ENCODE assay signal across 18 mouse cellular contexts in genomic region chr1:69641986-69642385, GRCm38 (mm10).
"Had no signal": no experiment of that assay in that cellular context is flagged by ENCODE, and none has a peak within 500 bp of the region (broad histone marks: within the 10 kb centered on the region; RNA-seq: fewer than 3 reads in every experiment).

No protein-coding gene starts in this region.

- H3K4me3 ChIP-seq: midbrain, embryonic 10.5 days; midbrain, embryonic 12.5 days; myocyte; neural tube, embryonic 13.5 days; neural tube, embryonic 15.5 days had no signal

- ATAC-seq: midbrain, embryonic 16.5 days had no signal

- H3K9me3 ChIP-seq: midbrain, embryonic 10.5 days; midbrain, embryonic 12.5 days; neural tube, embryonic 13.5 days; neural tube, embryonic 15.5 days had no signal

- H3K27ac ChIP-seq: midbrain, embryonic 10.5 days; midbrain, embryonic 12.5 days; neural tube, embryonic 13.5 days; neural tube, embryonic 15.5 days had no signal

- H3K4me2 ChIP-seq: lung, embryonic 14.5 days; midbrain, embryonic 12.5 days; neural tube, embryonic 13.5 days; neural tube, embryonic 15.5 days had no signal

- DNase-seq: lung, adult 18-20 months; lung, embryonic 14.5 days; lung, postnatal 10 days; lung, postnatal 4 days; midbrain, embryonic 14.5 days; retina, postnatal 1 day; right cerebral cortex, adult 18-20 months; right cerebral cortex, postnatal 14 days; spleen, adult 18-20 months; thymus, adult 18-20 months; thymus, postnatal 14 days; thymus, postnatal 36 days had no signal

- H3K4me1 ChIP-seq: midbrain, embryonic 10.5 days; midbrain, embryonic 12.5 days; neural tube, embryonic 13.5 days; neural tube, embryonic 15.5 days had no signal

- H3K36me3 ChIP-seq: midbrain, embryonic 10.5 days; midbrain, embryonic 12.5 days; neural tube, embryonic 13.5 days; neural tube, embryonic 15.5 days had no signal

- H3K27me3 ChIP-seq: midbrain, embryonic 12.5 days; neural tube, embryonic 13.5 days; neural tube, embryonic 15.5 days had no signal

- H3K9ac ChIP-seq: lung, embryonic 14.5 days; midbrain, embryonic 12.5 days; neural tube, embryonic 13.5 days; neural tube, embryonic 15.5 days had no signal
